Mouse (Mus musculus) forebrain, embryonic 15.5 days (tissue): ENCODE data around the gene Vkorc1. TPM values are rescaled to one million over a fixed set of nuclear protein-coding genes. Genes with fewer than 3 reads are reported as not detected.
"Not testable (repeated sequence)": the region's sequence is repeated elsewhere in the genome, so short reads cannot be mapped to it uniquely, and the experiment has no call there.

Experiments used
- ATAC-seq: fragments of 200-750 bp; cut with Nextera tagmentation; replicated peaks from 2 replicates; pipeline ENCODE4 v1.8.0; 2017; ENCODE audit warnings: mild to moderate bottlenecking, moderate TSS enrichment, moderate library complexity
- H3K27ac ChIP-seq: fragments of 300-500 bp; sonication (generic); replicated peaks from 2 replicates; pipeline ENCODE4 v1.5.1; 2015; ENCODE audit warnings: mild to moderate bottlenecking, inconsistent platforms
- H3K27me3 ChIP-seq: fragments of 300-500 bp; sonication (generic); 2 replicates; pipeline ENCODE4 v1.6.1; 2015; ENCODE audit warnings: inconsistent platforms
- H3K36me3 ChIP-seq: fragments of 300-500 bp; sonication (generic); 2 replicates; pipeline ENCODE4 v1.6.1; 2015; ENCODE audit warnings: mild to moderate bottlenecking, inconsistent platforms
- H3K4me1 ChIP-seq: fragments of 300-500 bp; sonication (generic); 2 replicates; pipeline ENCODE4 v1.6.1; 2015; ENCODE audit warnings: inconsistent platforms
- H3K4me2 ChIP-seq: fragments of 300-500 bp; sonication (generic); replicated peaks from 2 replicates; pipeline ENCODE4 v1.6.1; 2015; ENCODE audit warnings: mild to moderate bottlenecking, inconsistent platforms
- H3K4me3 ChIP-seq: fragments of 300-500 bp; sonication (generic); 2 replicates; pipeline ENCODE4 v1.5.1; 2015; ENCODE audit warnings: mild to moderate bottlenecking, inconsistent platforms
- H3K9ac ChIP-seq: fragments of 300-500 bp; sonication (generic); replicated peaks from 2 replicates; pipeline ENCODE4 v1.6.1; 2015; ENCODE audit warnings: mild to moderate bottlenecking, inconsistent platforms
- H3K9me3 ChIP-seq: fragments of 300-500 bp; sonication (generic); 2 replicates; pipeline ENCODE4 v1.6.1; 2016; ENCODE audit warnings: inconsistent platforms
- WGBS: fragments of 180-500 bp; shearing (Covaris S2); methylation state at CpG from one replicate; pipeline ENCODE4 v1.1.7; 2015; ENCODE audit warnings: mixed read lengths; 5-methylcytosine and 5-hydroxymethylcytosine counted together
- polyA plus RNA-seq: library from polyadenylated mRNA; unstranded; fragments of >200 nt; fragmentation: Nextera tagmentation; extraction: Ambion mirVana; gene quantifications from 2 replicates; pipeline ENCODE4 v1.2.1, GENCODE M21; 2015

Vkorc1 gene
- polyA plus RNA-seq, result 65.7 and 69.7 TPM in 2 replicates

- 0% methylated on average over 26 of the region's 26 CpGs for WGBS
- H3K9ac ChIP-seq, result peak within 1 kb of the TSS; percentile 54
- ATAC-seq, result peak; percentile 98
- H3K27me3 ChIP-seq, result no peaks in the 10 kb centered on the region
- H3K4me2 ChIP-seq, result peak within 1 kb of the TSS; percentile 68
- H3K4me1 ChIP-seq, result peaks cover 9% of the 10 kb centered on the region
- H3K9me3 ChIP-seq, result no peaks in the 10 kb centered on the region
- H3K27ac ChIP-seq, result peak within 1 kb of the TSS; percentile 76
- 0 out of 2 replicates have a peak, but pooled peaks cover 12% of the 10 kb centered on the region for H3K36me3 ChIP-seq
- H3K4me3 ChIP-seq, result peak within 1 kb of the TSS; percentile 62
These were observed at the start of gene Vkorc1, which contains the start of gene Gm21974 for GRCm38 (mm10) chr7:127895442-127895841. Gene Vkorc1 (minus strand): TSS chr7:127895617. Gene Gm21974 (minus strand): TSS chr7:127895454.

- WGBS, result 11% methylated on average over 23 of the region's 23 CpGs
- Histone ChIP-seq H3K27ac (no peak overlapping the region), H3K9ac (no peak overlapping the region), H3K27me3 (peaks cover 12% of the 10 kb centered on the region; the same call in 1 of the 2 replicates), H3K4me1 (no peaks in the 10 kb centered on the region), H3K36me3 (no peaks in the 10 kb centered on the region), H3K9me3 (no peaks in the 10 kb centered on the region), H3K4me2 (no peak overlapping the region), H3K4me3 (no peak overlapping the region)
- no peak for ATAC-seq
These were observed 49.2 kb upstream of the Vkorc1 start for GRCm38 (mm10) chr7:127944614-127945013.

GRCm38 (mm10) chr7:127942097-127942496 is 46.7 kb upstream of the Vkorc1 start:
- H3K9ac ChIP-seq, H3K36me3 ChIP-seq, ATAC-seq, H3K4me2 ChIP-seq, H3K4me1 ChIP-seq, H3K9me3 ChIP-seq, H3K4me3 ChIP-seq, H3K27ac ChIP-seq: not testable (repeated sequence)
- 58% methylated on average over 2 of the region's 2 CpGs for WGBS
- peaks cover 12% of the 10 kb centered on the region; the same call in 1 of the 2 replicates for H3K27me3 ChIP-seq

GRCm38 (mm10) chr7:127936216-127936884 is 40.9 kb upstream of the Vkorc1 start:
- Histone ChIP-seq H3K4me3 (peak overlapping the region; percentile 77), H3K27ac (0 out of 2 replicates have a peak overlapping the region, but pooled peaks have one; percentile 84), H3K9ac (peak overlapping the region; percentile 89), H3K4me1 (peaks cover 16% of the 10 kb centered on the region), H3K4me2 (peak overlapping the region; percentile 96), H3K27me3 (no peaks in the 10 kb centered on the region), H3K36me3 (no peaks in the 10 kb centered on the region), H3K9me3 (no peaks in the 10 kb centered on the region)
- no peak for ATAC-seq
- WGBS, result 57% methylated on average over 18 of the region's 18 CpGs

- Histone ChIP-seq H3K27me3 (no peaks in the 10 kb centered on the region), H3K4me1 (peaks cover 16% of the 10 kb centered on the region), H3K27ac (peak overlapping the region; percentile 84), H3K9ac (peak overlapping the region; percentile 89), H3K36me3 (no peaks in the 10 kb centered on the region), H3K9me3 (no peaks in the 10 kb centered on the region), H3K4me3 (peak overlapping the region; percentile 77), H3K4me2 (peak overlapping the region; percentile 96)
- ATAC-seq, result peak; percentile 60
- WGBS, result under 1% methylated on average over 38 of the region's 38 CpGs
These were observed 40.3 kb upstream of the Vkorc1 start for GRCm38 (mm10) chr7:127935748-127936159.

GRCm38 (mm10) chr7:127935028-127935722 is 39.8 kb upstream of the Vkorc1 start:
- Histone ChIP-seq H3K36me3 (no peaks in the 10 kb centered on the region), H3K9me3 (no peaks in the 10 kb centered on the region), H3K4me2 (peak overlapping the region; percentile 96), H3K4me3 (peak overlapping the region; percentile 77), H3K27me3 (peaks cover 3% of the 10 kb centered on the region), H3K4me1 (peaks cover 16% of the 10 kb centered on the region), H3K27ac (peak overlapping the region; percentile 84), H3K9ac (peak overlapping the region; percentile 89)
- 6% methylated on average over 31 of the region's 32 CpGs for WGBS
- ATAC-seq, result peak; percentile 97

- H3K9ac ChIP-seq, result no peak overlapping the region
- no peak overlapping the region for H3K4me2 ChIP-seq
- H3K36me3 ChIP-seq, result no peaks in the 10 kb centered on the region
- no peak overlapping the region for H3K4me3 ChIP-seq
- peaks cover 9% of the 10 kb centered on the region for H3K27me3 ChIP-seq
- no peak for ATAC-seq
- H3K4me1 ChIP-seq, result peaks cover 16% of the 10 kb centered on the region
- 86% methylated on average over 5 of the region's 5 CpGs for WGBS
- no peak overlapping the region for H3K27ac ChIP-seq
- H3K9me3 ChIP-seq, result no peaks in the 10 kb centered on the region
These were observed 38.7 kb upstream of the Vkorc1 start for GRCm38 (mm10) chr7:127934075-127934474.

- H3K4me2 ChIP-seq, result no peak overlapping the region
- H3K9me3 ChIP-seq, result no peaks in the 10 kb centered on the region
- WGBS, result 18% methylated on average over 13 of the region's 13 CpGs
- no peak for ATAC-seq
- H3K4me1 ChIP-seq, result peaks cover 16% of the 10 kb centered on the region
- H3K27ac ChIP-seq, result no peak overlapping the region
- peaks cover 20% of the 10 kb centered on the region for H3K27me3 ChIP-seq
- H3K4me3 ChIP-seq, result no peak overlapping the region
- H3K9ac ChIP-seq, result no peak overlapping the region
- no peaks in the 10 kb centered on the region for H3K36me3 ChIP-seq
These were observed 37.0 kb upstream of the Vkorc1 start for GRCm38 (mm10) chr7:127932273-127933031.

GRCm38 (mm10) chr7:127931351-127932135 is 36.1 kb upstream of the Vkorc1 start:
- peaks cover 20% of the 10 kb centered on the region for H3K27me3 ChIP-seq
- WGBS, result 30% methylated on average over 13 of the region's 13 CpGs
- ATAC-seq, result no peak
- no peak overlapping the region for H3K4me2 ChIP-seq
- H3K4me1 ChIP-seq, result peaks cover 16% of the 10 kb centered on the region
- peaks cover 2% of the 10 kb centered on the region; the same call in 1 of the 2 replicates for H3K36me3 ChIP-seq
- no peak overlapping the region for H3K4me3 ChIP-seq
- no peaks in the 10 kb centered on the region for H3K9me3 ChIP-seq
- H3K27ac ChIP-seq, result no peak overlapping the region
- H3K9ac ChIP-seq, result no peak overlapping the region

- Histone ChIP-seq H3K27ac (no peak overlapping the region), H3K4me2 (no peak overlapping the region), H3K36me3 (peaks cover 9% of the 10 kb centered on the region), H3K4me3 (no peak overlapping the region), H3K9ac (no peak overlapping the region), H3K27me3 (peaks cover 20% of the 10 kb centered on the region), H3K9me3 (no peaks in the 10 kb centered on the region), H3K4me1 (peaks cover 7% of the 10 kb centered on the region)
- no peak for ATAC-seq
- 69% methylated on average over 5 of the region's 5 CpGs for WGBS
These were observed 35.2 kb upstream of the Vkorc1 start for GRCm38 (mm10) chr7:127930636-127931035.

GRCm38 (mm10) chr7:127929923-127930322 is 34.5 kb upstream of the Vkorc1 start, which contains the start of gene Prss8:
Gene Prss8 (minus strand): TSS chr7:127930104.
- Histone ChIP-seq H3K4me1 (peaks cover 5% of the 10 kb centered on the region), H3K27me3 (peaks cover 20% of the 10 kb centered on the region)

More at GRCm38 (mm10) chr7:127929923-127930322, 34.5 kb upstream of the Vkorc1 start, which contains the start of gene Prss8:
- no peaks in the 10 kb centered on the region for H3K9me3 ChIP-seq
- no peak within 1 kb of the TSS for H3K4me2 ChIP-seq
- WGBS, result 17% methylated on average over 4 of the region's 6 CpGs
- H3K36me3 ChIP-seq, result peaks cover 14% of the 10 kb centered on the region
- no peak for ATAC-seq
- H3K9ac ChIP-seq, result no peak within 1 kb of the TSS
- no peak within 1 kb of the TSS for H3K4me3 ChIP-seq
- no peak within 1 kb of the TSS for H3K27ac ChIP-seq
